In the genomic region with DNA sequence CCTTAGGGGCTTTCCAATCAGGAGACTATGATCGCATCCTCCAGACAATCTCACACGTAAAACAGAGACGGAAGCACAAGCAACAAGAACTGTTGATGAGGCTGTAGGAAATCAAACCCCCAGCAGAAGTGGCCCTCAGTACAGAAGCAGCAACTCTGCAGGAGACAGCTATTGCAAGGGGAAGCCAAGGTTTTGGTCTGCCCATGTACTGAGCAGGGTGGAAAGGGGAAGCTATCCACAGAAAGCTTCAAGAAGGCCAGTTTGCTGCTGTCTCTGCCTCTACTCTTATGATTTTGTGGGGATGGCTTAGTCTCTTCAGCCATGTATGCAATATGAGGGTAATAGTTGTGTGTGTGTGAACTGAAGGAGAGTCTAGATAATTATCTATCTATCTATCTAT, we compare ENCODE assay signal across 26 mouse cellular contexts.
"Had no signal": no experiment of that assay in that cellular context is flagged by ENCODE, and none has a peak within 500 bp of the region (broad histone marks: within the 10 kb centered on the region; RNA-seq: fewer than 3 reads in every experiment).

No protein-coding gene starts in this region.

- ATAC-seq: forebrain, embryonic 14.5 days had no signal

- H3K9me3 ChIP-seq: embryonic facial prominence, embryonic 10.5 days; embryonic facial prominence, embryonic 12.5 days; embryonic facial prominence, embryonic 13.5 days; embryonic facial prominence, embryonic 15.5 days; forebrain, embryonic 10.5 days; forebrain, embryonic 12.5 days; forebrain, embryonic 13.5 days; forebrain, embryonic 15.5 days had no signal

- H3K27ac ChIP-seq: embryonic facial prominence, embryonic 10.5 days; embryonic facial prominence, embryonic 12.5 days; embryonic facial prominence, embryonic 13.5 days; embryonic facial prominence, embryonic 15.5 days; forebrain, embryonic 10.5 days; forebrain, embryonic 12.5 days; forebrain, embryonic 13.5 days; gastrocnemius, adult 2 months; heart, adult 2 months had no signal

- H3K36me3 ChIP-seq: embryonic facial prominence, embryonic 10.5 days; embryonic facial prominence, embryonic 12.5 days; embryonic facial prominence, embryonic 13.5 days; embryonic facial prominence, embryonic 15.5 days; forebrain, embryonic 10.5 days; forebrain, embryonic 12.5 days; forebrain, embryonic 15.5 days had no signal

- DNase-seq: cerebellum, adult 2 months; cerebellum, adult 8-10 months; cerebellum, adult 9-10 months; cerebellum, adult 9-11 months; cerebellum, postnatal 10 days; cerebellum, postnatal 14 days; cerebellum, postnatal 36 days; embryo, embryonic 11 days; gastrocnemius, adult 2 months; gastrocnemius, postnatal 10 days; gastrocnemius, postnatal 14 days; gastrocnemius, postnatal 25 days; gastrocnemius, postnatal 36 days; heart, adult 11 months; heart, adult 18-20 months; heart, adult 2 months had no signal

- H3K4me3 ChIP-seq: embryonic facial prominence, embryonic 10.5 days; embryonic facial prominence, embryonic 12.5 days; erythroblast, embryonic 14.5 days; forebrain, embryonic 10.5 days; forebrain, embryonic 12.5 days; forebrain, embryonic 13.5 days; heart, adult 2 months had no signal

- H3K27me3 ChIP-seq: embryonic facial prominence, embryonic 12.5 days; embryonic facial prominence, embryonic 13.5 days; embryonic facial prominence, embryonic 15.5 days; forebrain, embryonic 12.5 days; forebrain, embryonic 13.5 days; forebrain, embryonic 15.5 days had no signal

- H3K4me1 ChIP-seq: embryonic facial prominence, embryonic 10.5 days; embryonic facial prominence, embryonic 15.5 days; forebrain, embryonic 10.5 days; forebrain, embryonic 13.5 days had no signal
